Mouse (Mus musculus) forebrain, embryonic 12.5 days (tissue): ENCODE results near the gene Epha4. TPM values are rescaled to one million over a fixed set of nuclear protein-coding genes. Genes with fewer than 3 reads are reported as not detected.

ENCODE experiments used
- ATAC-seq: fragments of 200-750 bp; cut with Nextera tagmentation; 2 replicates; pipeline ENCODE4 v1.8.0; 2017; ENCODE audit warnings: moderate TSS enrichment; ENCODE audit not compliant: low FRiP score
- H3K27ac ChIP-seq: fragments of 300-500 bp; sonication (generic); 2 replicates; pipeline ENCODE4 v1.5.1; 2016; ENCODE audit warnings: mild to moderate bottlenecking
- H3K27me3 ChIP-seq: fragments of 300-500 bp; sonication (generic); 2 replicates; pipeline ENCODE4 v1.6.1; 2016; ENCODE audit warnings: mild to moderate bottlenecking
- H3K36me3 ChIP-seq: fragments of 300-500 bp; sonication (generic); replicated peaks from 2 replicates; pipeline ENCODE4 v1.6.1; 2016; ENCODE audit warnings: mild to moderate bottlenecking
- H3K4me1 ChIP-seq: fragments of 300-500 bp; sonication (generic); 2 replicates; pipeline ENCODE4 v1.6.1; 2016
- H3K4me2 ChIP-seq: fragments of 300-500 bp; sonication (generic); 2 replicates; pipeline ENCODE4 v1.6.1; 2016; ENCODE audit warnings: mild to moderate bottlenecking, moderate library complexity
- H3K4me3 ChIP-seq: fragments of 300-500 bp; sonication (generic); replicated peaks from 2 replicates; pipeline ENCODE4 v1.5.1; 2016; ENCODE audit warnings: mild to moderate bottlenecking
- H3K9ac ChIP-seq: fragments of 300-500 bp; sonication (generic); 2 replicates; pipeline ENCODE4 v1.6.1; 2016; ENCODE audit warnings: mild to moderate bottlenecking
- H3K9me3 ChIP-seq: fragments of 300-500 bp; sonication (generic); 2 replicates; pipeline ENCODE4 v1.6.1; 2016
- WGBS: fragments of 180-500 bp; shearing (Covaris S2); methylation state at CpG from one replicate; pipeline ENCODE4 v1.1.7; 2016; 5-methylcytosine and 5-hydroxymethylcytosine counted together
- polyA plus RNA-seq: library from polyadenylated mRNA; unstranded; fragments of >200 nt; fragmentation: Nextera tagmentation; extraction: Ambion mirVana; gene quantifications from 2 replicates; pipeline ENCODE4 v1.2.1, GENCODE M21; 2016

Epha4 gene
- polyA plus RNA-seq, 1 experiment from 2014 or later, result 58.4 TPM

DNA sequence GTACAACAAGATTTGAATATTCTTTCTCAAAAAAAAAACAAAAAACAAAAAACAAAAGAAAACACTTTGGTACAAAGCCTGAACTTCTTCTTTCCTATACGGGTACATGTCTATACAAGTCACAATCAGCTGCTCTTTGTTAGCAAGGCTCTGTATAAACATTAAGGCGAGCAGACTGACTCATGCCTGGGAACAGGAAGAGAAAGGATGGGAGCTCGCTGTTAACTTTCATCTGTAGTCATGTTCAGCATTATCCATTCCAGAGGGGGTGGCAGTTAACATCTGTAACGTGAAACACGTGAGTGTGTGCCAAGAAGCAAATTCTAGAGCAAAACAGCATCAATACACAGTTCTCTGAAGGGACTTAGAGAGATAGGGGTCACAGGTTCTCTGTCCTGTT lies 43.9 kb downstream of the Epha4 start:
- Histone ChIP-seq H3K9me3 (no peaks in the 10 kb centered on the region), H3K27me3 (no peaks in the 10 kb centered on the region), H3K27ac (no peak overlapping the region), H3K4me1 (peaks cover 32% of the 10 kb centered on the region), H3K36me3 (no peaks in the 10 kb centered on the region), H3K4me3 (no peak overlapping the region), H3K9ac (no peak overlapping the region), H3K4me2 (no peak overlapping the region)
- 67% methylated on average over 5 of the region's 5 CpGs for WGBS
- ATAC-seq, result no peak

DNA sequence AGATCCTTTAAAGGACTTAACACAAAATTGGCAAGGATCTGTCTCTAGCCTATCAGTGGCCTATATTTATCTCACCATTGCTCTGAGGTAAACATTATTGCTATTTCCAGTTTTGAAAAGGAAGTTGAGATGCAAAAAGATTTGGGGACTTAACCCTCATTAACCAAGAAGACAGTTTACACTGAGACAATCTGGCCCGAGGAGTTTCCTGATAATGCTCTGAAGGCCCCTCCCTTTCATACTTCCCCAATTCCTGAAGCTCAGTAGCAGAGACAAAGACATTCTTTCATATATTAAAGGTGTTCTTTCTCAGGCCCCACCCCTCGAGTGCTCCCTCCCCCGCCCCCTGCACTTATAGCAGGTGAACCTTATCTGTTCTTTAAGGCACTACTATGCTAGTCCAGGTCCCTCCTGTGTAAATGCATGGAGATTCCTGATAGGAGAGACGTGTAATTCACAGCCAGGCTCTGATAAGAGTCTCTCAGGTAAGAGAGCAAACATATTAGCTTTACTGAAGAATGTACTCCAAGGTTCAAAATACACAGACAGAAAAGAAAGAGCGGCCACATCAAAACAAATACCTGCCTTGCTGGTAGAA lies 46.1 kb downstream of the Epha4 start:
- H3K27me3 ChIP-seq, result no peaks in the 10 kb centered on the region
- H3K4me1 ChIP-seq, result peaks cover 29% of the 10 kb centered on the region
- no peaks in the 10 kb centered on the region for H3K9me3 ChIP-seq
- H3K36me3 ChIP-seq, result no peaks in the 10 kb centered on the region
- H3K4me2 ChIP-seq, result no peak overlapping the region
- H3K4me3 ChIP-seq, result no peak overlapping the region
- H3K9ac ChIP-seq, result no peak overlapping the region
- H3K27ac ChIP-seq, result no peak overlapping the region
- no peak for ATAC-seq
- 77% methylated on average over 5 of the region's 5 CpGs for WGBS

DNA sequence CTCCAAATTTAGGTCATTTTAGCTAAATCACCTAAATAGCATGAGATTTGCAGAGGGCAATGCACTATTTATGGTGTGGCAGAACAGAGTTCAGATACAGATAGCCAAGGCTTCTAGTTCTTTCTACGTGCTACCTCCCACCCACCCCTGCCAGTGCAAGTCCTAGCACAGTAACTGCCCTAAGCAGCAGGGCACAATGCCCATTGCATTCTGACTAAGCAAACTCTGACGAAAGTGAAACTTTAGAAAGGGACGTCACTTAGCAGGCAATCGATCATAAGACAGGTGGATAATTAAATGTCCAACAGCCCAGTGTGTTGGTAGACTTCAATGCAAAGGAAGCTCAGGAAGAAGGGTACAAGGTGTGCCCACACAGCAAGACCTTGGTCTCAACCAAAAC lies 49.4 kb downstream of the Epha4 start:
- Histone ChIP-seq H3K4me3 (no peak overlapping the region), H3K36me3 (no peaks in the 10 kb centered on the region; the same call in 1 of the 2 replicates), H3K4me2 (no peak overlapping the region), H3K27me3 (no peaks in the 10 kb centered on the region), H3K9me3 (no peaks in the 10 kb centered on the region), H3K27ac (no peak overlapping the region), H3K4me1 (peaks cover 37% of the 10 kb centered on the region), H3K9ac (no peak overlapping the region)
- 88% methylated on average over 4 of the region's 4 CpGs for WGBS
- ATAC-seq, result no peak

DNA sequence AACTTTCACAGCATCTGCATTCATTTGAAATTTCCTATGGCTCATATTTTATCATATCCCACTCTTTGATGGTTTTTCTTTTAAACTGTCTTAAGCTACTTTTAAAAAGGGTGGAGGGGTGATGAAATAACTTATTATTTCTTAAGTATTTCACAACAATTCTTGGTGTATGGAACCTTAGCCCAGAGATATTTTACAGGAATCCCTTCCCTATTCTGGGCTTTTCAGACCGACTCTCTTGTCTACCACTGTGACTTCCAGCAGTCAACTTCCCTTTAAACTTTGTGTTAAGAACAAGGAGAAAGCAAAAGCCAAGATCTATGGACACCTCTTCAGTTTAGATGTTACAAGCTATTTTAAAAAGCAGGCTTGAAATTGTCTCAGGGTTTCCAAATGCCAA lies 50.8 kb downstream of the Epha4 start:
- H3K27me3 ChIP-seq, result no peaks in the 10 kb centered on the region
- no peak for ATAC-seq
- H3K4me3 ChIP-seq, result no peak overlapping the region
- H3K36me3 ChIP-seq, result no peaks in the 10 kb centered on the region; the same call in 1 of the 2 replicates
- H3K4me2 ChIP-seq, result no peak overlapping the region
- no peak overlapping the region for H3K27ac ChIP-seq
- H3K4me1 ChIP-seq, result peaks cover 34% of the 10 kb centered on the region
- WGBS, result 83% methylated on average over 1 of the region's 1 CpGs
- H3K9me3 ChIP-seq, result no peaks in the 10 kb centered on the region
- H3K9ac ChIP-seq, result no peak overlapping the region

DNA sequence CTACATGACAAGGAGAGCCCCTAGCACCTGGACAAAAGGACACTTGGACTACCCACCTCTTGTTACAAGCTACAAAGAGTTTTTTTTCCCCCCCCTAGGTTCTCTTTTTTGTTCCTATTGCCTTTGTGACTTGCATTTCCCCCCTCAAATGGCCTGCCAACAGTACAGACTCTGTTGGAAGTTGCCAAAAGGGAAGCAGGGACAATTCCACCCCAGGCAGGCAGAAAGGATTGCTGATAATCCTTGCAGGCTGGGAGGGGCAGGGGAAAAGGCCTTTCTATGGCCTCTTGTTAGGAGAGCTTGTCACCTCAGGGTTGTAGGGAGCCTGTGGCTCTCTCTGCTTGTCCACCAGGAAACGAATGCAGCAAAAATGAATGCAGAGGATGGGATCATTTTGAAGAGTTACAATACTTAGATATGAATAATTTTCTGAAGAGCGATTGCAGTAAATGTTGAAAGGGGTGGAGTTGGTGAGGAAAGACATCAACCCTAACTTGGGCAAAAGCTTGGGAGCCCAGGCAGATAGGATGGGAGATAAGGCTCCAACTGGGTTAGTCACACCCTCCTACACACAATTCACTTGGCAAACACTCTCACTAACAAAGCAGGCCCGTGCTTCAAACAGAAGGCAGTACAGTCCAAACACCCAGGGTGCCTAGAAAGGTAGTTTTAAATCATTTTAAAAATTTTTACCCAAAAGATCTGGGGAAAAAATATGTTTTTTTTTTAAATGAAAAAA lies 52.8 kb downstream of the Epha4 start:
- 7% methylated on average over 3 of the region's 3 CpGs for WGBS
- Histone ChIP-seq H3K36me3 (no peaks in the 10 kb centered on the region; the same call in 1 of the 2 replicates), H3K4me1 (peaks cover 42% of the 10 kb centered on the region), H3K27me3 (no peaks in the 10 kb centered on the region), H3K9ac (no peak overlapping the region), H3K27ac (no peak overlapping the region), H3K4me2 (no peak overlapping the region), H3K9me3 (no peaks in the 10 kb centered on the region), H3K4me3 (no peak overlapping the region)
- ATAC-seq, result no peak

DNA sequence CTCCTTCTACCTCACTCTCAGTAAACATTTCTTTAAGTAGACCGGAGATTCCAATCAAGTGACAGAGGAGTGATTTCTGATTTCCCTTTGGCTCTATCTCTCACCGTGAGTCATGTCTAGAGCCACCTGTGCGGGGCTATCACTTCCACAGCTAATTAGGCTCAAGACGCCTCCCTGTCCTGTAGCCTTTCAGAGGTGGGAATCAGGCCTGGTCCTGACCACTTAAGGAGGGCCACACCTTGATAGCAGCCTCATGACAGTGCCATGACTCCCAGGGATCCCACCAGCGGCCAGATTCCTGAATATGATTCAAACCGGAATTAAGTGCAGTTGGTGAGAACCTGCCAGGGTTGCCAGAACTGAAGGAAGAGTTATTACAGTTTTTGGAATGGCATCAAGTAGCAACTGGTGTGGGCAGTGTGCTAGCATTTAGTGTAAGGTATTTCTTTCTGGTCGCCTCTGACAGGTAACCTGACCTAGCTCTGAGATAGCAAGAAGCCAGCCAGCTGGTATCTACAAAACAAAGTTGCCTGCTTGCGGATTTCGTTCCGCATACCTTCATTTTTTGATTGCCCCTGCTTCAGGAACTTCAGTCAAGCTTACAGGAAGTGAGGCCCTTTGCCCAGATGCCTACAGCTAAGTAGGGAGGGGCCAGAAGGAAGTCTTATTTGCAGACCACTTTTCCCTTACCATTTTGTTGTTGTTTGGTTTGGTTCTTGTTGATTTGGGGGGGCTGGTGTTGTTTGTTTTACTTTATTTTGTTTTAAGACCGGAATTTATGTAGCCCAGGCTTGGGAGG lies 53.9 kb downstream of the Epha4 start:
- no peak for ATAC-seq
- H3K4me1 ChIP-seq, result peaks cover 42% of the 10 kb centered on the region
- no peak overlapping the region for H3K4me3 ChIP-seq
- no peaks in the 10 kb centered on the region for H3K27me3 ChIP-seq
- H3K27ac ChIP-seq, result no peak overlapping the region
- no peaks in the 10 kb centered on the region; the same call in 1 of the 2 replicates for H3K36me3 ChIP-seq
- no peak overlapping the region for H3K9ac ChIP-seq
- H3K9me3 ChIP-seq, result no peaks in the 10 kb centered on the region
- no peak overlapping the region for H3K4me2 ChIP-seq
- 70% methylated on average over 11 of the region's 11 CpGs for WGBS

DNA sequence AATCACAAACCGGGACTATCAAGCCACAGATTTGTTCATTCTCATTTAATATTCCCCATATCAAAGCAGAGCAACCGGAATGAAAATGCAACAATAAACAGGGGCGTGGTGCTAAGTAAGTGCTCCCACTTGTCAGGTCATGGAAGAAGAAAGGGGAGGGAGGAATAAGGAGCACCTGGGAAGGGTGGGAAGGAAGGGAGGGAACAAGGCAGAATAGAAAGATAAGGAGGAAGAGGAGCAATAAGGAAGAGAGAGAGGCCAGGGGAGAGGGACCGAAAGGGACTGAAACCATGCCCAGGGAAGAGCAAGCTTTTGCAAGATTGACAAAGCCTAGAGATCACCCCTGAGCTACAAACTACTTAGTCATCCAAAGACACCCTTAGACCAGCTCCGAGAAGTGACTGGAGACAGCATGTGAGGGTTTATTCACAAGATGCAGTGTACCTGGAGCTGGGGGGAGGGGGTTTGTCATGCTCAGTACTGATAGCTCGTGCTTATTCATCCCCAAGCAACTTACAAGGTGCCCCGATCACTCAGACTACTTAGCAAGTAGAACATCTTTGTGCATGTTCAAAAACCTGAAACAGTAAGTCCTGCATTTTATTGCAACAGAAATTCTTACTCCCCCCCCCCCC lies 56.0 kb downstream of the Epha4 start:
- Histone ChIP-seq H3K4me1 (peaks cover 42% of the 10 kb centered on the region), H3K27me3 (no peaks in the 10 kb centered on the region), H3K4me2 (no peak overlapping the region), H3K4me3 (no peak overlapping the region), H3K9me3 (no peaks in the 10 kb centered on the region), H3K9ac (no peak overlapping the region), H3K27ac (no peak overlapping the region), H3K36me3 (no peaks in the 10 kb centered on the region; the same call in 1 of the 2 replicates)
- 74% methylated on average over 7 of the region's 7 CpGs for WGBS
- no peak for ATAC-seq

DNA sequence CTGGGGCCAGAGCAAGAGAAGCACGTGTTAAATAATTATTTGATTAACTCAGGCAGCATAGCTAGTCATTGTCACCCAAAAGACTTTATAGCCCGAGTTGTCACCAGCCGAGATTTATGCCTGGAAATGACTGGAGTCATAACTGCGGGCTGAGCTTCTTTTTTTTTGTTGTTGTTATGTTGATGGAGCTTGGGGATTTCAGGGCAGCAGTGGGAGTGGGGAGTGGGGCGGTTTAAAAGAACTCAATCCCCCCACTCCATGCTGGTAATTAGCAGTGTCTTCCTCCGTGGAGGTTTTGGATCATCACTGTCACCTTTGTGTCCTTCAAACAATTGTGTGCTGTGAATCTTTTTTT lies 57.5 kb downstream of the Epha4 start:
- no peak for ATAC-seq
- Histone ChIP-seq H3K9ac (no peak overlapping the region), H3K4me1 (peaks cover 33% of the 10 kb centered on the region), H3K27ac (no peak overlapping the region), H3K27me3 (no peaks in the 10 kb centered on the region), H3K4me2 (no peak overlapping the region), H3K4me3 (no peak overlapping the region), H3K9me3 (no peaks in the 10 kb centered on the region), H3K36me3 (no peaks in the 10 kb centered on the region; the same call in 1 of the 2 replicates)
- WGBS, result 33% methylated on average over 6 of the region's 6 CpGs

DNA sequence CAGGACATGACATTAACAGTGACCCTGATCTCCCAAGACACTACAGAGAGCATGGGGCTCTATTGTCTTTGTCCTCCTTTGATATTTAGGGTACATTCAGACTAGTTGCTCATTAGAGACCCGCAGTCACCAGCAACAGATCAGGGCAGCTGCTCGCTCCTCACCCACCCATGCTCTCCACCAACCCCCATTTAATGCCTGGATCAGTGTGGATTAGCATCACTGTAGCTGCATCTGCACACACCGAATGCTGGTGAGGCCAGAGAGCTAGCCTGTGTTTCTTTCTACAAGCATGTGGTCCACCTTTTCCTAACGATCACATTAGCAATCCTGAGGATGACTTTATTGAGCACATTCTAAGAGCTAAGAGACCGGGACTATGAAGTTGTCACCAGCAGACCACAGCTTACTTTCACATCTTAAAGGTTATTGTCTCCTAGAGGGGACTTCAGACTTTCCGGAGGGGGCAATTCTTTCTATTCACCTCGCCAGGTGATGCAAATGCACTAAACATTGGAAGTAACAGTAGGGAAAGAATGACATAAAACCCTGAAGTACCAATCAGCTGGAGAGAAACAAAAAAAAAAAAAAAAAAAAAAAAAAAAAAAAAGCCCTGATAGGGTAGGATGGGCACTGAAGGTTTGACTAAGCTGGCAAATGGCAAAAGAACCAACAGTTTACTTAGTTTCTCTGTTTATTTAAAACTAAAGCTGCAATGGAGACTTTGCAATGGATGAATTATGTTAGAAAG lies 58.0 kb downstream of the Epha4 start:
- Histone ChIP-seq H3K9ac (no peak overlapping the region), H3K4me2 (no peak overlapping the region), H3K9me3 (no peaks in the 10 kb centered on the region), H3K4me3 (no peak overlapping the region), H3K27ac (no peak overlapping the region), H3K4me1 (peaks cover 28% of the 10 kb centered on the region), H3K27me3 (no peaks in the 10 kb centered on the region), H3K36me3 (no peaks in the 10 kb centered on the region; the same call in 1 of the 2 replicates)
- 18% methylated on average over 7 of the region's 7 CpGs for WGBS
- 0 out of 2 replicates have a peak, but pooled peaks have one; percentile 46 for ATAC-seq

DNA sequence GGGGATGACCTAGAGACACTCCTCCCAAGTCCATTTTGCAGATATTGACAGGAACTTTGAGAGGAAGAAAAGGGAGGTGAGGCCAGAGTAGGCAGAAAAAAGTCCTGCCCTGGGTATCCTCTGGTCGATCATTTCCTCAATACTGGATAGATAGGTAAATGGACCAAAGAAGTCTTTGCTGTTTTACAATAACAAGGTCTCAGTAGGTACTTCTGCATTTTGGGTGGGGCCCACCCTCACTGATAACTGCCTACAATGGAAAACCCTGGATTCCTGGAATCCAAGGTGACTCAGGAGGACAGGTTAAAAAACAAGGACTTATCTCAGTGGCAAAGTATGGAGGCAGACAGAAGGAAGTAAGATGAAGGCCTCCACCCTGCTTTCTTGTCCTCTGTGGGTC lies 61.1 kb downstream of the Epha4 start:
- H3K27me3 ChIP-seq, result no peaks in the 10 kb centered on the region
- no peaks in the 10 kb centered on the region for H3K9me3 ChIP-seq
- H3K9ac ChIP-seq, result no peak overlapping the region
- no peak for ATAC-seq
- H3K4me1 ChIP-seq, result peaks cover 21% of the 10 kb centered on the region
- no peak overlapping the region for H3K4me2 ChIP-seq
- no peak overlapping the region for H3K27ac ChIP-seq
- 86% methylated on average over 1 of the region's 1 CpGs for WGBS
- H3K36me3 ChIP-seq, result no peaks in the 10 kb centered on the region
- H3K4me3 ChIP-seq, result no peak overlapping the region

DNA sequence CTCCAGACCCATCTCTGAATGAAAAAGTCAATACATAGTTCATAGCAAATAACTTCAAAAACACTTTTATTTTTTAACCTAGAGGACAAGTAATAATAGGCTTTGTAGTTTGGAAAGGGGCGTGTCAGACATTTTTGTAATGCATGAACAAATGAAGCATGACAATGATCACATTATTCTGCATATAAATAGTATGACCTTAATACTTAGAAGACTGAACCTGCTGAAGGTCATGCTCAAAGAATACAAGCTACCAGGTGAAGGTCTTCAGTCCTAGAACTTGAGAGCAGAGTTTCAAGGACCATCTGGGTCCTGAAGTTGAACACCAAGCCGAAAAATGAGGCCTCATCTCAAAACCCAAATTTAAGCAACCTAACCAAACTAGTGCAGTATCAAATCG lies 62.2 kb downstream of the Epha4 start:
- Histone ChIP-seq H3K4me3 (no peak overlapping the region), H3K4me1 (peaks cover 13% of the 10 kb centered on the region), H3K36me3 (no peaks in the 10 kb centered on the region), H3K27ac (no peak overlapping the region), H3K4me2 (no peak overlapping the region), H3K9ac (no peak overlapping the region), H3K9me3 (no peaks in the 10 kb centered on the region), H3K27me3 (no peaks in the 10 kb centered on the region)
- WGBS, result 89% methylated on average over 3 of the region's 3 CpGs
- no peak for ATAC-seq

DNA sequence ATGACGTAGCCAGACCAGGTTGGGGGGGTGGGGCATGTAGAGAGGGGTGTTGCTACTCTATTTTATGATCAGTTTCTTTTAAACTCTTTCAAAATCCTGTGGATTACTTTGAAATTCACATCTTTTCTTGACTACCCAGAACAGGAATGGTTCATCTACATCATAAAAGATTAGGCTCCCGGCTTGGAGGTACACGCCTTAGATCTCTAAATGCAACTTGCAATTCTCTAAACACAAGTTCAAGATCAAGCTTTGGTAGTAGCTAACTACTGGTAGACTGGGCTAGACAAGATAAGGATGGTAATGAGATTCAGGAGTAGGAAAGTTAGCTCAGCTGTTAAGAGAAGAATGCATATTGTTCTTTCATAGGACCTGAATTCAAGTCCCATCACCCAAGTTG lies 63.3 kb downstream of the Epha4 start:
- Histone ChIP-seq H3K4me3 (no peak overlapping the region), H3K27me3 (no peaks in the 10 kb centered on the region), H3K9me3 (no peaks in the 10 kb centered on the region), H3K27ac (no peak overlapping the region), H3K4me2 (no peak overlapping the region), H3K9ac (no peak overlapping the region), H3K36me3 (no peaks in the 10 kb centered on the region), H3K4me1 (peaks cover 9% of the 10 kb centered on the region)
- 81% methylated on average over 3 of the region's 3 CpGs for WGBS
- ATAC-seq, result no peak
